Mouse (Mus musculus): ENCODE data around the gene Atp6v1a.

GRCm38 (mm10) chr16:44138979-44139535 lies 448 bp downstream of the Atp6v1a start:
- TF ChIP-seq POLR2A (IDR thresholded peaks at IDR 0.05; ENCODE audit: borderline replicate concordance, insufficient read depth, low read length) (peak; percentile 85; the same call in 1 of the 2 replicates), CTCF (IDR thresholded peaks at IDR 0.05; ENCODE audit: borderline replicate concordance, insufficient read depth, low read depth, low read length) (no peak)

All from cerebellum, adult 2 months (tissue).